Mouse (Mus musculus): ENCODE data around the gene Tlr8. TPM values are rescaled to one million over a fixed set of nuclear protein-coding genes. Genes with fewer than 3 reads are reported as not detected.
A peak's percentile ranks its signal among the peaks of the same experiment; 100 is the strongest.

Tlr8 gene
- polyA plus RNA-seq, 1 experiment from 2014 or later: 0.62 TPM

GRCm38 (mm10) chrX:167231150-167231549 lies 33.0 kb downstream of the Tlr8 start:
- H3K4me1 ChIP-seq (ENCODE audit: control insufficient read depth, insufficient read depth, low read length): no peaks in the 10 kb centered on the region
- no peaks in the 10 kb centered on the region for H3K27me3 ChIP-seq (ENCODE audit: control insufficient read depth, insufficient read depth, low read length)
- WGBS: 58% methylated on average over 8 of the region's 8 CpGs
- H3K4me3 ChIP-seq (ENCODE audit: low read depth, low read length): no peak overlapping the region
- no peak overlapping the region for H3K4me2 ChIP-seq (replicated peaks; ENCODE audit: low read depth, low read length)
- no peak for ATAC-seq (ENCODE audit: insufficient number of reproducible peaks, insufficient read depth, low FRiP score, low read depth)
- no peak overlapping the region for H3K9ac ChIP-seq (replicated peaks; ENCODE audit: low read depth, low read length)
- peak overlapping the region; percentile 52; the same call in 1 of the 2 replicates for H3K27ac ChIP-seq (ENCODE audit: low read length)
- no peaks in the 10 kb centered on the region for H3K9me3 ChIP-seq (ENCODE audit: control insufficient read depth, low read depth, low read length)
- no peaks in the 10 kb centered on the region for H3K36me3 ChIP-seq (ENCODE audit: control insufficient read depth, insufficient read depth, low read length)

- no peak for ATAC-seq (ENCODE audit: insufficient number of reproducible peaks, insufficient read depth, low FRiP score, low read depth)
- H3K27me3 ChIP-seq (ENCODE audit: control insufficient read depth, insufficient read depth, low read length): no peaks in the 10 kb centered on the region
- WGBS: 52% methylated on average over 1 of the region's 1 CpGs
Measured at GRCm38 (mm10) chrX:167229819-167230218, 34.3 kb downstream of the Tlr8 start.

GRCm38 (mm10) chrX:167229206-167229605 lies 34.9 kb downstream of the Tlr8 start:
- H3K4me3 ChIP-seq (ENCODE audit: low read depth, low read length): no peak overlapping the region
- H3K27ac ChIP-seq (ENCODE audit: low read length): no peak overlapping the region
- H3K9me3 ChIP-seq (ENCODE audit: control insufficient read depth, low read depth, low read length): no peaks in the 10 kb centered on the region
- no peaks in the 10 kb centered on the region for H3K27me3 ChIP-seq (ENCODE audit: control insufficient read depth, insufficient read depth, low read length)
- no peaks in the 10 kb centered on the region for H3K4me1 ChIP-seq (ENCODE audit: control insufficient read depth, insufficient read depth, low read length)
- no peak overlapping the region for H3K9ac ChIP-seq (replicated peaks; ENCODE audit: low read depth, low read length)
- ATAC-seq (ENCODE audit: insufficient number of reproducible peaks, insufficient read depth, low FRiP score, low read depth): no peak
- 44% methylated on average over 6 of the region's 6 CpGs for WGBS
- H3K36me3 ChIP-seq (ENCODE audit: control insufficient read depth, insufficient read depth, low read length): no peaks in the 10 kb centered on the region
- no peak overlapping the region for H3K4me2 ChIP-seq (replicated peaks; ENCODE audit: low read depth, low read length)

More at GRCm38 (mm10) chrX:167229819-167230218, 34.3 kb downstream of the Tlr8 start:
- no peak overlapping the region for H3K4me2 ChIP-seq (replicated peaks; ENCODE audit: low read depth, low read length)
- no peak overlapping the region for H3K4me3 ChIP-seq (ENCODE audit: low read depth, low read length)
- H3K9ac ChIP-seq (replicated peaks; ENCODE audit: low read depth, low read length): no peak overlapping the region
- no peak overlapping the region for H3K27ac ChIP-seq (ENCODE audit: low read length)
- no peaks in the 10 kb centered on the region for H3K4me1 ChIP-seq (ENCODE audit: control insufficient read depth, insufficient read depth, low read length)
- H3K36me3 ChIP-seq (ENCODE audit: control insufficient read depth, insufficient read depth, low read length): no peaks in the 10 kb centered on the region
- no peaks in the 10 kb centered on the region for H3K9me3 ChIP-seq (ENCODE audit: control insufficient read depth, low read depth, low read length)

- Histone ChIP-seq H3K4me3 (ENCODE audit: low read depth, low read length) (no peak overlapping the region), H3K36me3 (ENCODE audit: control insufficient read depth, insufficient read depth, low read length) (no peaks in the 10 kb centered on the region), H3K9me3 (ENCODE audit: control insufficient read depth, low read depth, low read length) (no peaks in the 10 kb centered on the region), H3K27me3 (ENCODE audit: control insufficient read depth, insufficient read depth, low read length) (no peaks in the 10 kb centered on the region), H3K4me2 (replicated peaks; ENCODE audit: low read depth, low read length) (no peak overlapping the region), H3K27ac (ENCODE audit: low read length) (no peak overlapping the region), H3K9ac (replicated peaks; ENCODE audit: low read depth, low read length) (no peak overlapping the region), H3K4me1 (ENCODE audit: control insufficient read depth, insufficient read depth, low read length) (no peaks in the 10 kb centered on the region)
- WGBS: 90% methylated on average over 6 of the region's 6 CpGs
- ATAC-seq (ENCODE audit: insufficient number of reproducible peaks, insufficient read depth, low FRiP score, low read depth): no peak
Measured at GRCm38 (mm10) chrX:167227756-167228155, 36.4 kb downstream of the Tlr8 start.

GRCm38 (mm10) chrX:167227138-167227537 lies 37.0 kb downstream of the Tlr8 start:
- no peaks in the 10 kb centered on the region for H3K4me1 ChIP-seq (ENCODE audit: control insufficient read depth, insufficient read depth, low read length)
- no peak overlapping the region for H3K9ac ChIP-seq (replicated peaks; ENCODE audit: low read depth, low read length)
- no peak overlapping the region for H3K27ac ChIP-seq (ENCODE audit: low read length)
- no peaks in the 10 kb centered on the region for H3K36me3 ChIP-seq (ENCODE audit: control insufficient read depth, insufficient read depth, low read length)
- H3K4me2 ChIP-seq (replicated peaks; ENCODE audit: low read depth, low read length): no peak overlapping the region
- H3K9me3 ChIP-seq (ENCODE audit: control insufficient read depth, low read depth, low read length): no peaks in the 10 kb centered on the region
- H3K4me3 ChIP-seq (ENCODE audit: low read depth, low read length): no peak overlapping the region
- ATAC-seq (ENCODE audit: insufficient number of reproducible peaks, insufficient read depth, low FRiP score, low read depth): no peak
- 75% methylated on average over 7 of the region's 7 CpGs for WGBS
- no peaks in the 10 kb centered on the region for H3K27me3 ChIP-seq (ENCODE audit: control insufficient read depth, insufficient read depth, low read length)

GRCm38 (mm10) chrX:167226570-167226969 lies 37.6 kb downstream of the Tlr8 start:
- Histone ChIP-seq H3K4me2 (replicated peaks; ENCODE audit: low read depth, low read length) (no peak overlapping the region), H3K4me3 (ENCODE audit: low read depth, low read length) (no peak overlapping the region), H3K27me3 (ENCODE audit: control insufficient read depth, insufficient read depth, low read length) (no peaks in the 10 kb centered on the region), H3K4me1 (ENCODE audit: control insufficient read depth, insufficient read depth, low read length) (no peaks in the 10 kb centered on the region), H3K27ac (ENCODE audit: low read length) (no peak overlapping the region), H3K9me3 (ENCODE audit: control insufficient read depth, low read depth, low read length) (no peaks in the 10 kb centered on the region), H3K9ac (replicated peaks; ENCODE audit: low read depth, low read length) (no peak overlapping the region), H3K36me3 (ENCODE audit: control insufficient read depth, insufficient read depth, low read length) (no peaks in the 10 kb centered on the region)
- ATAC-seq (ENCODE audit: insufficient number of reproducible peaks, insufficient read depth, low FRiP score, low read depth): no peak
- 94% methylated on average over 5 of the region's 5 CpGs for WGBS

GRCm38 (mm10) chrX:167212707-167213106 lies 51.4 kb downstream of the Tlr8 start:
- H3K4me2 ChIP-seq (replicated peaks; ENCODE audit: low read depth, low read length): peak overlapping the region; percentile 14; the same call in 1 of the 2 replicates

GRCm38 (mm10) chrX:167211871-167212555 lies 52.1 kb downstream of the Tlr8 start:
- no peak overlapping the region for H3K9ac ChIP-seq (replicated peaks; ENCODE audit: low read depth, low read length)
- no peaks in the 10 kb centered on the region for H3K4me1 ChIP-seq (ENCODE audit: control insufficient read depth, insufficient read depth, low read length)
- H3K9me3 ChIP-seq (ENCODE audit: control insufficient read depth, low read depth, low read length): no peaks in the 10 kb centered on the region
- H3K27ac ChIP-seq (ENCODE audit: low read length): peak overlapping the region; percentile 21; the same call in 1 of the 2 replicates
- ATAC-seq (ENCODE audit: insufficient number of reproducible peaks, insufficient read depth, low FRiP score, low read depth): 0 out of 2 replicates have a peak, but pooled peaks have one; percentile 9
- no peak overlapping the region for H3K4me3 ChIP-seq (ENCODE audit: low read depth, low read length)
- 61% methylated on average over 9 of the region's 9 CpGs for WGBS
- H3K36me3 ChIP-seq (ENCODE audit: control insufficient read depth, insufficient read depth, low read length): peaks cover 4% of the 10 kb centered on the region; the same call in 1 of the 2 replicates
- H3K27me3 ChIP-seq (ENCODE audit: control insufficient read depth, insufficient read depth, low read length): no peaks in the 10 kb centered on the region
- H3K4me2 ChIP-seq (replicated peaks; ENCODE audit: low read depth, low read length): peak overlapping the region; percentile 14; the same call in 1 of the 2 replicates

More at GRCm38 (mm10) chrX:167212707-167213106, 51.4 kb downstream of the Tlr8 start:
- 30% methylated on average over 8 of the region's 8 CpGs for WGBS
- no peak overlapping the region for H3K4me3 ChIP-seq (ENCODE audit: low read depth, low read length)
- no peaks in the 10 kb centered on the region for H3K4me1 ChIP-seq (ENCODE audit: control insufficient read depth, insufficient read depth, low read length)
- H3K27me3 ChIP-seq (ENCODE audit: control insufficient read depth, insufficient read depth, low read length): no peaks in the 10 kb centered on the region
- no peak overlapping the region for H3K9ac ChIP-seq (replicated peaks; ENCODE audit: low read depth, low read length)
- no peaks in the 10 kb centered on the region for H3K9me3 ChIP-seq (ENCODE audit: control insufficient read depth, low read depth, low read length)
- H3K27ac ChIP-seq (ENCODE audit: low read length): peak overlapping the region; percentile 21; the same call in 1 of the 2 replicates
- peak; percentile 51; the same call in 1 of the 2 replicates for ATAC-seq (ENCODE audit: insufficient number of reproducible peaks, insufficient read depth, low FRiP score, low read depth)
- no peaks in the 10 kb centered on the region for H3K36me3 ChIP-seq (ENCODE audit: control insufficient read depth, insufficient read depth, low read length)
